Mouse (Mus musculus) kidney, adult 10 weeks (tissue): ENCODE results near the gene Dscam. TPM values are rescaled to one million over a fixed set of nuclear protein-coding genes. Genes with fewer than 3 reads are reported as not detected.

Experiments used
- polyA plus RNA-seq: library from polyadenylated mRNA; stranded (reverse); fragments of 350-450 nt; fragmentation: Illumina TruSeq; extraction: RNeasy Lipid Tissue Mini Kit (QIAGEN cat#74804); gene quantifications from one replicate; pipeline ENCODE4 v1.2.3, GENCODE M21; 2014; ENCODE audit warnings: low read depth, low replicate concordance

The Dscam gene
- not detected for polyA plus RNA-seq

DNA sequence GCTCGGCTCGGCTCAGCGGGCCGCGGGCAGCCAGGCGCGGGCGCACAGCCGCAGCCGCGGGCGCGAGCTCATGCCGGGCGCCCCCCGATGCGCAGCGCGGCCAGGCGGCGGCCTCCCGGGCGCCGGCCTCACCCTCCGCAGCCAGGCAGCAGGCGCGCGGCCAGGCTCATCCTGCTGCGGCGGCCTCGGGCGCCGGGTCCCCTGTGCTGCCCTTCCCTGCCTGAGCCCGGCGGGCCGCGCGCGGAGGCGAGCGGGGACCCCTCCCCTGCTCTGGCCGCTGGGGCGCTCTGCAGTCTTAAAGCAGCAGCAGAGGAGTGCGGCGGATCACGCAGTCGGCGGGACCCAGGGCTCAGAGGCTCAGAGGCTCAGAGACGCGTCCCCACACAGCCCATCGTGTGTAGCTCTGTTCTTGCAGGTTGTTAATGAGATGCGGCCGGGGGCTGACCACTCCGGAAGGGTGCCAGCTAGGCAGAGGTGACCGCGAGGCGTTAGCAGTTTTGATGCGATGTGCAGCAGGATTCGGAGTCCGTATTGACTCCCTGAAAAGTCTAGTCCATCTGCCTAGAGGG is at the start of gene Dscam:
Dscam (minus strand) TSS at position 240 of the 569 bp plus-strand sequence.

Other genes with a start within 250 kb of the Dscam start
- gene Bace2, start 186.0 kb upstream of the Dscam start, polyA plus RNA-seq = 3.2 TPM